Mouse (Mus musculus) stomach, postnatal 0 days (tissue): ENCODE results near the gene Sema6b. TPM values are rescaled to one million over a fixed set of nuclear protein-coding genes. Genes with fewer than 3 reads are reported as not detected.

Source experiments
- ATAC-seq: fragments of 200-750 bp; cut with Nextera tagmentation; 2 replicates; pipeline ENCODE4 v1.8.0; 2017; ENCODE audit not compliant: low FRiP score, low TSS enrichment
- DNase-seq: peaks from one replicate; pipeline ENCODE4 v3.0.0-alpha.2; 2016; ENCODE audit warnings: low spot score
- H3K27ac ChIP-seq: fragments of 300-500 bp; sonication (generic); replicated peaks from 2 replicates; pipeline ENCODE4 v1.5.1; 2014; ENCODE audit warnings: mild to moderate bottlenecking, control low read depth
- H3K27me3 ChIP-seq: fragments of 300-500 bp; sonication (generic); 2 replicates; pipeline ENCODE4 v1.6.1; 2014; ENCODE audit warnings: low read length; ENCODE audit not compliant: control insufficient read depth, insufficient read depth
- H3K36me3 ChIP-seq: fragments of 300-500 bp; sonication (generic); 2 replicates; pipeline ENCODE4 v1.6.1; 2014; ENCODE audit warnings: low read length, mixed read lengths; ENCODE audit not compliant: control insufficient read depth, insufficient read depth
- H3K4me1 ChIP-seq: fragments of 300-500 bp; sonication (generic); replicated peaks from 2 replicates; pipeline ENCODE4 v1.6.1; 2014; ENCODE audit warnings: antibody characterized with exemption; ENCODE audit not compliant: control insufficient read depth, insufficient read depth
- H3K4me2 ChIP-seq: fragments of 300-500 bp; sonication (generic); replicated peaks from 2 replicates; pipeline ENCODE4 v1.6.1; 2014; ENCODE audit warnings: low read depth, mild to moderate bottlenecking, control low read depth, moderate library complexity
- H3K4me3 ChIP-seq: fragments of 300-500 bp; sonication (generic); 2 replicates; pipeline ENCODE4 v1.5.1; 2014; ENCODE audit warnings: low read depth, low read length, control low read depth
- H3K9ac ChIP-seq: fragments of 300-500 bp; sonication (generic); 2 replicates; pipeline ENCODE4 v1.6.1; 2014; ENCODE audit warnings: mild to moderate bottlenecking, low read length, control low read depth, mixed read lengths
- H3K9me3 ChIP-seq: fragments of 300-500 bp; sonication (generic); 2 replicates; pipeline ENCODE4 v1.6.1; 2016; ENCODE audit warnings: low read length; ENCODE audit not compliant: control insufficient read depth
- CTCF ChIP-seq: IDR thresholded peaks from 2 replicates; pipeline ENCODE4 v1.5.1; 2016; ENCODE audit warnings: antibody characterized with exemption, low read depth, mild to moderate bottlenecking, moderate library complexity
- EP300 ChIP-seq: optimal IDR thresholded peaks from 2 replicates; pipeline ENCODE3; 2016; ENCODE audit warnings: antibody characterized with exemption
- WGBS: fragments of 180-500 bp; shearing (Covaris S2); extraction: QIAGEN DNeasy Blood & Tissue Kit; methylation state at CpG from one replicate; pipeline ENCODE4 v1.1.7; 2014; 5-methylcytosine and 5-hydroxymethylcytosine counted together
- polyA plus RNA-seq: library from polyadenylated mRNA; unstranded; fragments of >200 nt; fragmentation: Nextera tagmentation; extraction: Ambion mirVana; gene quantifications from 2 replicates; pipeline ENCODE4 v1.2.1, GENCODE M21; 2015

The Sema6b gene
- polyA plus RNA-seq, 1 experiment from 2014 or later: 0.39 TPM

DNA sequence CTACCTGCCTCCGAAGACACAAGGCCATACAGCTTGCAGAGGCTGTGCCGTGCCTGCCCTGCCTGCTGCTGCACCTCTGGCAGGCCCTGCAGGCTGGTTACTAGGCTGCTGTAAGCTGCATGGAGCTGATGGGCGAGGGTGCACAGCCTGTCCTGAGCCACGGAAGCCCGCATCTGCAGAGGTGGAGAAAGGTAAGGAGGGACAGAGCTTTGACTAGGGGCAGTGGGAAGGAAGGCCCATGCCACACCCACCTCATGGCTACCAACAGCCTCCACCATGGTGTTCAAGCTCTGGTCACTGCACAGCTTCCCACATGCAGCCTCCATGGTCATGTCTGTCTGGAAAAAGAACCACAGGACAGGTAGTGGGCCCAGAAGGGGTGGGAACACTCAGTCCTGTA, 38.0 kb downstream of the Sema6b start:
- peaks cover 28% of the 10 kb centered on the region for H3K36me3 ChIP-seq
- DNase-seq: no peak
- H3K4me3 ChIP-seq: no peak overlapping the region
- no peaks in the 10 kb centered on the region for H3K27me3 ChIP-seq
- H3K4me2 ChIP-seq: no peak overlapping the region
- ATAC-seq: no peak
- no peak overlapping the region for H3K27ac ChIP-seq
- no peaks in the 10 kb centered on the region for H3K9me3 ChIP-seq
- TF ChIP-seq EP300 (no peak), CTCF (no peak)
- H3K4me1 ChIP-seq: no peaks in the 10 kb centered on the region
- H3K9ac ChIP-seq: no peak overlapping the region
- WGBS: 91% methylated on average over 5 of the region's 5 CpGs

- Histone ChIP-seq H3K9ac (no peak overlapping the region), H3K36me3 (peaks cover 31% of the 10 kb centered on the region), H3K9me3 (no peaks in the 10 kb centered on the region), H3K4me3 (no peak overlapping the region), H3K4me1 (no peaks in the 10 kb centered on the region), H3K4me2 (no peak overlapping the region), H3K27me3 (no peaks in the 10 kb centered on the region), H3K27ac (no peak overlapping the region)
- TF ChIP-seq EP300: no peak
- no peak for TF ChIP-seq CTCF
- WGBS: 80% methylated on average over 3 of the region's 3 CpGs
- no peak for ATAC-seq
- DNase-seq: no peak
Observed at GRCm38 (mm10) chr17:56100811-56101210, 39.3 kb downstream of the Sema6b start.

DNA sequence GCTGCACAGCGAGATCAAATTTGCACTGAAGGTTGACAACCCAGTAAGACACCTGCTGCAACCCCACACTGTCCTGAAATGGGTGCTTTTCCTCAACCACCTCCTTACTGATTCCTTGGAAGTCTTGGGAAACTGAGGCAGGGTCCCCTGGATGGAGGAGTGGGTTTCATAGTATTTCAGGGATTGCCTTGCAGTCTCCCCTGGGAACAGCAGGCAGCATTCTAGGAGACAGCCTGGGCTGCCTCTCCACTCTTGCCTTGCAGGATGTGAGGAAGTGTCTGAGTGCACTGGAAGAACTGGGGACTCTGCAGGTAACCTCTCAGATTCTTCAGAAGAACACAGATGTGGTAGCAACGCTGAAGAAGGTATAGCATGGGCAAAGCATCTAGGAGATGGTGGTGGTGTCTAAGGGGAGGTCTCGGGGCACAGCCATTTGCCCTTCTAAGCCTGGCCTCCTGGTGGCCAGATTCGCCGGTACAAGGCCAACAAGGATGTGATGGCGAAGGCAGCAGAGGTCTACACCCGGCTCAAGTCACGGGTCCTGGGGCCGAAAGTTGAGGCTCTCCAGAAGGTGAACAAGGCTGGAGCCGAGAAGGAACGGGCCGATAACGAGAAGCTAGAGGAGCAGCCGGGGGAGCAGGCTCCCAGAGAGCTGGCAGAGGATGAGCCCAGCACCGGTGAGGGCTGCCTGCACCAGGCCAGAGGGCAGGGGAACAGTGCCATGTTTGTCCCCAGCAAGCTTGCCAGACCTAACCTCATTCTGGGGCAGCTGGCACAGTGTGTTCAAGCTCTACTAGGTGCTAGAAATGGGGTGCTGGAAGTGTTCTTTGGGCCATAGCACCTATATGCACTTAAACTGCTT, 41.2 kb downstream of the Sema6b start:
- no peak overlapping the region for H3K4me3 ChIP-seq
- H3K27me3 ChIP-seq: no peaks in the 10 kb centered on the region
- ATAC-seq (no peak), DNase-seq (no peak)
- WGBS: 91% methylated on average over 15 of the region's 15 CpGs
- H3K4me1 ChIP-seq: no peaks in the 10 kb centered on the region
- H3K4me2 ChIP-seq: no peak overlapping the region
- TF ChIP-seq EP300: no peak
- TF ChIP-seq CTCF: peak; percentile 41
- H3K9ac ChIP-seq: no peak overlapping the region
- H3K9me3 ChIP-seq: no peaks in the 10 kb centered on the region
- peaks cover 31% of the 10 kb centered on the region for H3K36me3 ChIP-seq
- H3K27ac ChIP-seq: no peak overlapping the region

DNA sequence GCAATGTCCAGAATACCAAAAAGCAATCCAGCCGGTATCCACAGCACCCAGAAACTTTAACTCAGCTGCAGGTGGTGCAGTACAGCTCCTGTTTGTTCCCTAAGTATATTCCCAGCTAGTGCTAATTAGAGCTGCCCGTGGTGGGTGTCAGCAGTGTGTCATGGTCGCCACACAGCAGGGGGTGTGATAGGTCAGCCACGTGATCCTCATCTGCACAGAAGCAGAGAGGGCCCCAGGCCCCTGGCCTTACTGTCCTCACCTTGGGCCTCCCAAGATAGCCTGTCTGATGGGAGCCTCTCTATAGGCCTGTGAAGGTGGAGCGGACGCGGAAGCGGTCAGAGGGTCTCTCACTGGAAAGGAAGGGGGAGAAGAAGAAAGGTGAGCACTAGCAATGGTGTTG, 42.0 kb downstream of the Sema6b start:
- peaks cover 33% of the 10 kb centered on the region for H3K36me3 ChIP-seq
- TF ChIP-seq CTCF (no peak), EP300 (no peak)

DNA sequence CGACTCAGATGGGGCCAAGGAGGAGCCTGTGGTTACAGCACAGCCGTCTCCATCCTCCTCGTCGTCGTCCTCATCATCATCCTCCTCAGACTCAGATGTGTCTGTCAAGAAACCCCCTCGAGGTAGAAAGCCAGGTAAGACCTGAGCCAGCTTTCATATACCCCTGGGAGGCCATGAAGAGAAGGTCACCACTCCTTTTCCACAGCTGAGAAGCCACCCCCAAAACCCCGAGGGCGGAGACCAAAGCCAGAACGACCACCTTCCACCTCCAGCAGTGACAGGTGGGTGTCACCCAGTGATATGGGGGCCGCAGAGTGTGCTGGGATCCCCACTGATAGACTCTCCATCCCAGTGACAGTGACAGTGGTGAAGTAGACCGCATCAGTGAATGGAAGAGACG, 43.3 kb downstream of the Sema6b start:
- Histone ChIP-seq H3K4me1 (no peaks in the 10 kb centered on the region), H3K27me3 (no peaks in the 10 kb centered on the region), H3K9me3 (no peaks in the 10 kb centered on the region), H3K4me3 (no peak overlapping the region), H3K9ac (no peak overlapping the region), H3K27ac (no peak overlapping the region), H3K36me3 (peaks cover 33% of the 10 kb centered on the region), H3K4me2 (no peak overlapping the region)
- WGBS: 92% methylated on average over 12 of the region's 12 CpGs
- DNase-seq (no peak), ATAC-seq (no peak)
- no peak for TF ChIP-seq EP300
- TF ChIP-seq CTCF: no peak

More for the DNA sequence above, 42.0 kb downstream of the Sema6b start:
- Histone ChIP-seq H3K4me1 (no peaks in the 10 kb centered on the region), H3K27ac (no peak overlapping the region), H3K4me2 (no peak overlapping the region), H3K4me3 (no peak overlapping the region), H3K9me3 (no peaks in the 10 kb centered on the region), H3K9ac (no peak overlapping the region), H3K27me3 (no peaks in the 10 kb centered on the region)
- ATAC-seq (no peak), DNase-seq (no peak)
- 94% methylated on average over 8 of the region's 8 CpGs for WGBS

- Histone ChIP-seq H3K9ac (no peak overlapping the region), H3K36me3 (peaks cover 11% of the 10 kb centered on the region; the same call in 1 of the 2 replicates), H3K27me3 (no peaks in the 10 kb centered on the region), H3K4me3 (no peak overlapping the region), H3K27ac (peak overlapping the region; percentile 36; the same call in 1 of the 2 replicates), H3K9me3 (no peaks in the 10 kb centered on the region), H3K4me2 (no peak overlapping the region), H3K4me1 (no peaks in the 10 kb centered on the region)
- WGBS: 77% methylated on average over 1 of the region's 1 CpGs
- TF ChIP-seq EP300 (no peak), CTCF (no peak)
- DNase-seq (no peak), ATAC-seq (peak; percentile 26; the same call in 1 of the 2 replicates)
Observed at GRCm38 (mm10) chr17:56092794-56093193, 47.3 kb downstream of the Sema6b start.
